Mouse (Mus musculus) left cerebral cortex, adult 18-20 months (tissue): ENCODE measurements around the gene Snrk. TPM values are rescaled to one million over a fixed set of nuclear protein-coding genes. Genes with fewer than 3 reads are reported as not detected.
"Not testable (repeated sequence)": the region's sequence is repeated elsewhere in the genome, so short reads cannot be mapped to it uniquely, and the experiment has no call there.

ENCODE experiments used
- DNase-seq, 2 experiments: peaks; one replicate each; pipeline ENCODE4 v3.0.0; 2021 to 2022; ENCODE audit warnings: low spot score in 2 of 2, mixed read lengths in 1 of 2
- total RNA-seq, 2 experiments: library from RNA; stranded (reverse); gene quantifications; 2 replicates each; pipeline ENCODE4 v1.2.3; 2021

The Snrk gene
- total RNA-seq, 2 experiments from 2014 or later: 120 to 122 TPM

- no peak for DNase-seq
Observed at GRCm38 (mm10) chr9:122138371-122139029, 21.4 kb downstream of the Snrk start.

DNA sequence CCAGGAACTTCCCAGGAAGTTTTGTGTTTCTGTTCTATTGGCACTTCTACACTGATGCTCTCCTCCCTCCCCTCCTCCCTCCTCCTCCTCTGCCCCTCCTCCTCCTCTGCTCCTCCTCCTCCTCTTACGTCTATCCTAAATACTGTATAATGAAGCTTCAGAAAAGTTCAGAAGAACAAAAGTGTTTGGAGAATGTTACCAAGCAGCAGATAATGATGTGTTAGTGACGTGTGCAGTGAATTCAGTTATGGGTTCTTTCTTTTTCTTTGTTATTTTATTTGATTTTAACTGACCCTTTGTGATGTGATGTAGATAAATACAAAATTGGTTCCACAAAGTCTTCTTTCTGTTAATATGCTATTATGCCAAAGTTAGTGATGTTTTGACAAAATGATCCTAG, 22.2 kb downstream of the Snrk start:
- no peak for DNase-seq

GRCm38 (mm10) chr9:122143219-122143618, 26.2 kb downstream of the Snrk start:
- DNase-seq: no peak

DNA sequence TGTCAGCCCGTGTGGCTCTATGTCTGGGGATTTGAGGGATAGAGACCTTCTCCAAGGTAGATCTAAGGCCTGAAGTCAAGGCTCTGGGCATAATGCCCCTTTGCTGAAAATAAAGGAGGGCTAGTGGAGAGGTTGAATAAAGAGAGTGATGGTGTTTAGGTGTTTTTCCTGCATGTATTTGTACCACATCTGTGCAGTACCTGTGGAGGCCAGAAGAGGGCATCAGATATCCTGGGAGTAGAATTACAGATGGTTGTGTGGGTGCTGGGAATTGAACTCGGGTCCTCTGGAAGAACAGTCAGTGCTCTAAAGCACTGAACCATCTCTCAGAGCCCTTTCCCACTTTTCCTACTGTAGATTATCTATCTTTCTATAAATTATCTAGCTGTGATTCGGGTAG, 27.7 kb downstream of the Snrk start:
- DNase-seq: no peak

GRCm38 (mm10) chr9:122145677-122146076, 28.6 kb downstream of the Snrk start:
- no peak for DNase-seq

GRCm38 (mm10) chr9:122146124-122146870, 29.2 kb downstream of the Snrk start:
- DNase-seq: no peak

DNA sequence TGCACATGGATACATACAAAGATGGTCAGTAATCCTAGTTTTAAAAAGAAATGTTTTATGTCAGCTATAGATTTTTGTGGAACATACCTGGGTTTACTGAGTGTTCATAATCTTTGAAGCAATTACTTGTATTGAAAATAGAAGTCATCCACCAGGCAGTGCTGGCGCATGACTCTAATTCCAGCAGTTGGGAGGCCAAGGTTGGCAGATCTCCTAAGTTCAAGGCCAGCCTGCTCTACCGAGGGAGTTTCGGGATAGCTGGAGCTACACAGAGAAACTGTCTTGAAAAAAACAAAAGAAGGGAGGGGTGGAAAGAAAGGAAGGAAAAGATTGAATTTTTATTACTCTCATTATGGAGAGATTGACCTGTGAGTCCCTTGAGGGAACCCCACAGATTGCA, 31.3 kb downstream of the Snrk start:
- no peak for DNase-seq

GRCm38 (mm10) chr9:122149997-122150826, 33.1 kb downstream of the Snrk start:
- DNase-seq: no peak

DNA sequence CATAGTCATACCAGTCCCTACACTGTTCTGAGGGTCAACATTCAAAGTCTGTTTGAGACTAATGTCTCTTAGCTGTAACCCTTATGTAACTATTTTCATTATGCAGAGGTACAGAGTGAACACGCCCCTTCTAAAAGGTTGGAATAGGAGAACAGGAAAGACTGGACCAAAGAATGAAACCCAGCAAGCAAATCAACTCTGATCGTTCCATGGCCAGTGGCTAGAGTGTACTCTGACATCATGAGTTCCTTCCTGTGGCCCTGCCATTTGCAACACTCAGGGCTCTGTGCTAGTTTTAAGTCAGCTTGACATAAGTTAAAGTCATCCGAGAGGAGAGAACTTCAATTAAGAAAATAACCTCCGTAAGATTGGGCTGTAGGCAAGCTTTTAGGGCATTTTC, 35.0 kb downstream of the Snrk start:
- DNase-seq: no peak

GRCm38 (mm10) chr9:122152501-122152900, 35.4 kb downstream of the Snrk start:
- DNase-seq: no peak

DNA sequence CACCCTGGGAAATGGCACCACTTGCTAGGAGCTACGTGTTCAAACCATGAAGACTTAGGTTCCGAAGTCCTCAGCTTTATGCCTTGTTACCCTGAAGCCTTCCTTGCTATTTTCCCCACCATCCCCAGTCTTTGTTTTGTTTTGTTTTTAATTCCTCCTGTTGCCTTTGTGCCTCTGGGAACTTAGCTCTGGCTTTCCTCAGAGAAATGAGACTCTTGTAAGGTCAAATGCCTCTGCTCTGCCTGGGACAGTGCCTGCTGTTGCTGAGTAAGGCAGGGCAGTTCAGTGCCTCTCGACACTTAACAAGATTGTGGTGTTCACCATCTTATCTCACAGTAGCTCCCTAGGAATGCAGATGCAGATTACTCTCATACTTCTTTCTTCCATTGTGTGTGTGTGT, 36.4 kb downstream of the Snrk start:
- no peak for DNase-seq

- no peak for DNase-seq
Observed at GRCm38 (mm10) chr9:122155193-122155592, 38.1 kb downstream of the Snrk start.

DNA sequence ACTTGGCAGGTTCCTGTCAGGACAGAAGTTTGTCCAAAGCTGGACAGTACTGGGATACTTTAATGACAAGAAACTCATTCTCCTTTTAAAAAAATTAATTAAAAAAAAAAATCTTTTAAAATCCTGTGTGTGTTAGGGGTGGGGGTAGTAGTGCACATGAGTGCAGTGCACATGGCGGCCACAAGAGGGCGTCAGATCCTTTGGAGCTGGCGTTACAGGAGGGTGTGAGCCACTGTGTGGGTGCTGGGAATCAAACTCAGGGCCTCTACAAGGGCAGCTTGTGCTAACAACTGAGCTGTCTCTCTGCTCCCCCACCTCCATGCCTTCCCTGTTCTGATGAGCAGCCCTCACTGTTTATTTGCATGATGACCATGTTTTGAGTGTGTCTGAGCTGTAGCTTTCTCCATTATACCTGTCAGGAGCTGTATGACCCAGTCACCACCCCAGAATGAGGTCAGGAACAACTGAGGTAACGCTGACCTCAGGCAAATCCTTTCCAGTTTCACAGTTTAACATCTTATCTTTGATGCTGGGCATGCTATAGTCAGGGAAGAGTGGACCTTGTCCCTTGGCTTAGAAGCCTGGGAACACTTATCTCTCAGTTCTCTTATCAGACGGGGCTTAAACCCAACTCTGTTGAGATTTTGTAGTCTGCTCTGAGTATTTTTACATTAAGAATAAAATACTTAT, 39.5 kb downstream of the Snrk start:
- DNase-seq: no peak

GRCm38 (mm10) chr9:122157079-122157441, 40.0 kb downstream of the Snrk start:
- DNase-seq: peak; percentile 36 to 72

GRCm38 (mm10) chr9:122164535-122164934, 47.5 kb downstream of the Snrk start:
- no peak for DNase-seq

DNA sequence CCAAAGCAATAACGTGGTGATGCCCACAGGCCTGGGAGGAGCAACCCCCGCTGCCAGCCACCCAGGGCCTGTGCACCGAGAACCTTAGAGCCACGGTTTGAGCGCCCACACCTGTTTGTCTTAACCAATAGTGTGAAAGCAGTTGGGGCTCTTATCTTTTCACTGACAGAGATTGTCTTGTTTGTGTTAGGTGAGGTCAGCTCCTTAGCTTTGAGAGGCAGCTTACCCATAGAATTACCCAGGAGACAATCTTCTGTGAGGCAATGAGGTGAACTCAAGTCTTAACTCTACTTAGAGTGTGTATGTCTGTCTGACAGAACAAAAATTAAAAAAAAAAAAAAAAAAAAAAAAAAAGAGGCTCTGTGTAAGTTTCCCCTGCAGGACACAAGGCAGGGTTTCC, 50.7 kb downstream of the Snrk start:
- not testable (repeated sequence) for DNase-seq

- DNase-seq: no peak
Observed at GRCm38 (mm10) chr9:122169901-122170300, 52.8 kb downstream of the Snrk start.

- no peak for DNase-seq
Observed at GRCm38 (mm10) chr9:122172612-122173186, 55.6 kb downstream of the Snrk start.

GRCm38 (mm10) chr9:122173405-122174233, 56.6 kb downstream of the Snrk start:
- DNase-seq: no peak

DNA sequence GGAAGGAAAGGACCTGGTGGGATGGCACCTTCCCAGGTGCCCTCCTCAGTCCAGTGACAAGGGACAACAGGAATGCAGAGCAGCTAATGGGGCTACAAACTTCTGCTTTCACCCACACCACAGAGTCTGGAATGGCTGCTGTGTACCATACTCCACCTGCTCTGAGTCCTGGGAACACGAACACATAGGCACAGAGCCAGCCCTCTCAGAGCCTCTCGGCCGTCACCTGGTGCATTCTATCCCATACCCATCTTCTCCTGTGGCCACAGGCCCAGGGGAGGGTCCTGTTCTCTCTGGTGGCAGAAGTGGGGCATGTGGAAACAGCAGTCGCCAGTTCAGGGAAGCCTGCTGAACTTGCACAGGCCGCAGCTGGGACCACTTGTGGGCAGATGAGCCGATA, 57.7 kb downstream of the Snrk start:
- no peak for DNase-seq
